In the genomic region with DNA sequence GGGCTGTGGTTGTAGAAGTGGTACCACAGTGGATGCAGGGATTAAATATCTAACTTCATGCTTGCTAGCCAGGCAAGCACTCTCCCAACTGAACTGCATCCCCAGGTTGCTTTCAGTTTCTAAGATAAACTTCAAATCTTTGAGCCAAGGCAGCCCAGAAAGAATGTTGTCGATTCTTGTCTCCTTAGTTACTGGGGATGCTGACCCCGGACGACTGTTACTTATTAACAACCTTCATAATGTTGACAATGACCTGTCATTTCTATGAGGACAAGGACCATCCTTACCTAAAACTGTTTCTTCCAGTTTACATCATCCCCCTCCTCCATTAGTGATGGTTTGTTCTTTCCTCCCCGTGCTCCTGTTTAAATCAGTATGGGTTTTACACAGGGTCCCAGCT, we compare ENCODE assay signal across 19 mouse cellular contexts.
DNase-seq lines count a peak whose midpoint lies in the region; ATAC-seq and TF ChIP-seq lines count a peak whose summit lies in the region.
"Had no signal": no experiment of that assay in that cellular context is flagged by ENCODE, and none has a peak within 500 bp of the region (broad histone marks: within the 10 kb centered on the region; RNA-seq: fewer than 3 reads in every experiment).

No protein-coding gene starts in this region.

- no peaks in the 10 kb centered on the region for H3K36me3 ChIP-seq in intestine, embryonic 14.5 days (ENCODE audit: control insufficient read depth, insufficient read depth, low read length)
- H3K36me3 ChIP-seq in intestine, postnatal 0 days (ENCODE audit: control insufficient read depth, insufficient read depth), result no peaks in the 10 kb centered on the region
- no peaks in the 10 kb centered on the region for H3K36me3 ChIP-seq in midbrain, embryonic 11.5 days (ENCODE audit: control insufficient read depth, insufficient read depth, low read length)
- no peaks in the 10 kb centered on the region for H3K36me3 ChIP-seq in midbrain, embryonic 14.5 days (ENCODE audit: control insufficient read depth, insufficient read depth, low read length)
- no peaks in the 10 kb centered on the region for H3K36me3 ChIP-seq in forebrain, embryonic 12.5 days (replicated peaks)
- no peaks in the 10 kb centered on the region for H3K36me3 ChIP-seq in limb, embryonic 10.5 days
- H3K36me3 ChIP-seq: embryonic facial prominence, embryonic 12.5 days; heart, embryonic 15.5 days; liver, embryonic 13.5 days had no signal

- H3K27me3 ChIP-seq in intestine, embryonic 14.5 days (replicated peaks; ENCODE audit: control insufficient read depth, insufficient read depth, low read length), result no peaks in the 10 kb centered on the region
- no peaks in the 10 kb centered on the region for H3K27me3 ChIP-seq in intestine, postnatal 0 days (replicated peaks; ENCODE audit: control insufficient read depth, insufficient read depth, low read length)
- H3K27me3 ChIP-seq in midbrain, embryonic 11.5 days (ENCODE audit: control insufficient read depth, insufficient read depth, low read length), result no peaks in the 10 kb centered on the region
- no peaks in the 10 kb centered on the region for H3K27me3 ChIP-seq in midbrain, embryonic 14.5 days (ENCODE audit: control insufficient read depth, insufficient read depth, low read length)
- no peaks in the 10 kb centered on the region for H3K27me3 ChIP-seq in forebrain, embryonic 12.5 days
- H3K27me3 ChIP-seq in limb, embryonic 10.5 days (ENCODE audit: low read depth, poor library complexity, severe bottlenecking), result no peaks in the 10 kb centered on the region
- H3K27me3 ChIP-seq: embryonic facial prominence, embryonic 12.5 days; heart, embryonic 15.5 days; Patski had no signal

- H3K4me2 ChIP-seq in intestine, embryonic 14.5 days (ENCODE audit: low read length), result no peak overlapping the region
- no peak overlapping the region for H3K4me2 ChIP-seq in intestine, postnatal 0 days (replicated peaks; ENCODE audit: low read depth)
- H3K4me2 ChIP-seq in midbrain, embryonic 11.5 days, result no peak overlapping the region
- no peak overlapping the region for H3K4me2 ChIP-seq in midbrain, embryonic 14.5 days (ENCODE audit: low read length)
- peak overlapping the region; percentile 15; the same call in 1 of the 2 replicates for H3K4me2 ChIP-seq in forebrain, embryonic 12.5 days
- H3K4me2 ChIP-seq: embryonic facial prominence, embryonic 12.5 days; heart, embryonic 15.5 days; liver, embryonic 13.5 days had no signal

- H3K4me3 ChIP-seq in intestine, embryonic 14.5 days (ENCODE audit: low read depth, low read length), result no peak overlapping the region
- H3K4me3 ChIP-seq in intestine, postnatal 0 days (ENCODE audit: low read depth, low read length), result no peak overlapping the region
- no peak overlapping the region for H3K4me3 ChIP-seq in midbrain, embryonic 11.5 days (ENCODE audit: low read depth, low read length)
- no peak overlapping the region for H3K4me3 ChIP-seq in midbrain, embryonic 14.5 days (replicated peaks; ENCODE audit: low read depth, low read length)
- H3K4me3 ChIP-seq in forebrain, embryonic 12.5 days (replicated peaks), result no peak overlapping the region
- no peak overlapping the region for H3K4me3 ChIP-seq in limb, embryonic 10.5 days
- H3K4me3 ChIP-seq: embryonic facial prominence, embryonic 12.5 days; heart, embryonic 15.5 days; liver, embryonic 13.5 days; myocyte had no signal

- TF ChIP-seq CTCF in intestine, postnatal 0 days (IDR thresholded peaks at IDR 0.05; ENCODE audit: low read depth), result no peak

- 13% methylated on average over 4 of the region's 4 CpGs for WGBS in intestine, embryonic 14.5 days
- 25% methylated on average over 4 of the region's 4 CpGs for WGBS in intestine, postnatal 0 days
- 17% methylated on average over 4 of the region's 4 CpGs for WGBS in midbrain, embryonic 11.5 days
- 25% methylated on average over 4 of the region's 4 CpGs for WGBS in midbrain, embryonic 14.5 days
- 10% methylated on average over 4 of the region's 4 CpGs for WGBS in forebrain, embryonic 12.5 days
- WGBS in limb, embryonic 10.5 days, result 53% methylated on average over 4 of the region's 4 CpGs

- no peak for DNase-seq in intestine, embryonic 14.5 days (ENCODE audit: low spot score)
- DNase-seq in midbrain, embryonic 11.5 days (ENCODE audit: low spot score, missing footprints), result no peak
- no peak for DNase-seq in midbrain, embryonic 14.5 days
- no peak for DNase-seq in limb, embryonic 10.5 days (ENCODE audit: low spot score)
- no peak for DNase-seq in right cerebral cortex, adult 2 months (ENCODE audit: low spot score in 2 of 2)
- DNase-seq: adrenal gland, postnatal 25 days; cerebellum, adult 2 months; liver, embryonic 13.5 days; spleen, adult 18-20 months; thymus, postnatal 14 days had no signal

- peaks cover 31% of the 10 kb centered on the region for H3K4me1 ChIP-seq in intestine, embryonic 14.5 days (replicated peaks; ENCODE audit: control insufficient read depth, insufficient read depth, low read length)
- peaks cover 17% of the 10 kb centered on the region; the same call in 1 of the 2 replicates for H3K4me1 ChIP-seq in intestine, postnatal 0 days (replicated peaks; ENCODE audit: control insufficient read depth, insufficient read depth, low read length)
- H3K4me1 ChIP-seq in midbrain, embryonic 11.5 days (ENCODE audit: control insufficient read depth, insufficient read depth, low read length), result peaks cover 17% of the 10 kb centered on the region
- H3K4me1 ChIP-seq in midbrain, embryonic 14.5 days (ENCODE audit: control insufficient read depth, insufficient read depth, low read length), result peaks cover 8% of the 10 kb centered on the region; the same call in 1 of the 2 replicates
- H3K4me1 ChIP-seq in forebrain, embryonic 12.5 days, result peaks cover 32% of the 10 kb centered on the region
- peaks cover 33% of the 10 kb centered on the region for H3K4me1 ChIP-seq in limb, embryonic 10.5 days

- no peaks in the 10 kb centered on the region for H3K9me3 ChIP-seq in intestine, embryonic 14.5 days (ENCODE audit: control insufficient read depth, low read length)
- H3K9me3 ChIP-seq in intestine, postnatal 0 days (ENCODE audit: control insufficient read depth), result no peaks in the 10 kb centered on the region
- H3K9me3 ChIP-seq in midbrain, embryonic 11.5 days (ENCODE audit: control insufficient read depth, low read length), result no peaks in the 10 kb centered on the region
- H3K9me3 ChIP-seq in midbrain, embryonic 14.5 days (ENCODE audit: control insufficient read depth, low read length), result no peaks in the 10 kb centered on the region
- no peaks in the 10 kb centered on the region for H3K9me3 ChIP-seq in forebrain, embryonic 12.5 days
- H3K9me3 ChIP-seq in limb, embryonic 10.5 days (replicated peaks), result no peaks in the 10 kb centered on the region
- H3K9me3 ChIP-seq: embryonic facial prominence, embryonic 12.5 days; heart, embryonic 15.5 days; liver, embryonic 13.5 days had no signal

- H3K9ac ChIP-seq in intestine, embryonic 14.5 days (ENCODE audit: low read length), result no peak overlapping the region
- H3K9ac ChIP-seq in intestine, postnatal 0 days (ENCODE audit: low read depth, low read length), result no peak overlapping the region
- no peak overlapping the region for H3K9ac ChIP-seq in midbrain, embryonic 11.5 days (ENCODE audit: low read length)
- no peak overlapping the region for H3K9ac ChIP-seq in midbrain, embryonic 14.5 days (replicated peaks; ENCODE audit: low read length)
- H3K9ac ChIP-seq in forebrain, embryonic 12.5 days, result no peak overlapping the region
- H3K9ac ChIP-seq: embryonic facial prominence, embryonic 12.5 days; heart, embryonic 15.5 days; liver, embryonic 13.5 days had no signal

- no peak for ATAC-seq in intestine, embryonic 14.5 days (replicated peaks; ENCODE audit: low FRiP score, low TSS enrichment, low read depth)
- no peak for ATAC-seq in intestine, postnatal 0 days
- no peak for ATAC-seq in midbrain, embryonic 11.5 days (ENCODE audit: low FRiP score)
- ATAC-seq in midbrain, embryonic 14.5 days (ENCODE audit: low FRiP score, low TSS enrichment), result no peak
- no peak for ATAC-seq in forebrain, embryonic 12.5 days (ENCODE audit: low FRiP score)
- ATAC-seq in monocyte, adult 5-6 weeks (replicated peaks; ENCODE audit: insufficient number of reproducible peaks, low FRiP score, low TSS enrichment, poor library complexity, severe bottlenecking), result no peak
- ATAC-seq: activated CD4-positive, CD25-positive, alpha-beta regulatory T cell, adult 4 months; inflammation-experienced regulatory T-cells, adult 6 months; Patski had no signal

- H3K27ac ChIP-seq in intestine, embryonic 14.5 days (ENCODE audit: low read depth), result peak overlapping the region; percentile 59; the same call in 1 of the 2 replicates
- no peak overlapping the region; the same call in 1 of the 2 replicates for H3K27ac ChIP-seq in intestine, postnatal 0 days (ENCODE audit: low read depth, low read length)
- H3K27ac ChIP-seq in midbrain, embryonic 11.5 days (ENCODE audit: low read depth, low read length), result peak overlapping the region; percentile 48; the same call in 1 of the 2 replicates
- no peak overlapping the region for H3K27ac ChIP-seq in midbrain, embryonic 14.5 days (replicated peaks; ENCODE audit: low read depth, low read length)
- H3K27ac ChIP-seq in forebrain, embryonic 12.5 days, result peak overlapping the region; percentile 67
- peak overlapping the region; percentile 84 for H3K27ac ChIP-seq in limb, embryonic 10.5 days
- H3K27ac ChIP-seq: embryonic facial prominence, embryonic 12.5 days; heart, embryonic 15.5 days; liver, embryonic 13.5 days had no signal

Comparison
In these comparisons a context has a peak if more than half of its experiments do, and no peak if none do; other contexts are left out.
1. H3K27ac ChIP-seq: peak in intestine, embryonic 14.5 days (single experiment), midbrain, embryonic 11.5 days (single experiment), forebrain, embryonic 12.5 days (single experiment) and limb, embryonic 10.5 days (single experiment); none in intestine, postnatal 0 days (single experiment) and midbrain, embryonic 14.5 days (single experiment).